Mouse (Mus musculus): ENCODE measurements around the gene Rapgef6. TPM values are rescaled to one million over a fixed set of nuclear protein-coding genes. Genes with fewer than 3 reads are reported as not detected.

The Rapgef6 gene
- 53.3 and 61.0 TPM in 2 replicates for total RNA-seq (2015)
- total RNA-seq (2017): 46.9 and 63.7 TPM in 2 replicates

DNA sequence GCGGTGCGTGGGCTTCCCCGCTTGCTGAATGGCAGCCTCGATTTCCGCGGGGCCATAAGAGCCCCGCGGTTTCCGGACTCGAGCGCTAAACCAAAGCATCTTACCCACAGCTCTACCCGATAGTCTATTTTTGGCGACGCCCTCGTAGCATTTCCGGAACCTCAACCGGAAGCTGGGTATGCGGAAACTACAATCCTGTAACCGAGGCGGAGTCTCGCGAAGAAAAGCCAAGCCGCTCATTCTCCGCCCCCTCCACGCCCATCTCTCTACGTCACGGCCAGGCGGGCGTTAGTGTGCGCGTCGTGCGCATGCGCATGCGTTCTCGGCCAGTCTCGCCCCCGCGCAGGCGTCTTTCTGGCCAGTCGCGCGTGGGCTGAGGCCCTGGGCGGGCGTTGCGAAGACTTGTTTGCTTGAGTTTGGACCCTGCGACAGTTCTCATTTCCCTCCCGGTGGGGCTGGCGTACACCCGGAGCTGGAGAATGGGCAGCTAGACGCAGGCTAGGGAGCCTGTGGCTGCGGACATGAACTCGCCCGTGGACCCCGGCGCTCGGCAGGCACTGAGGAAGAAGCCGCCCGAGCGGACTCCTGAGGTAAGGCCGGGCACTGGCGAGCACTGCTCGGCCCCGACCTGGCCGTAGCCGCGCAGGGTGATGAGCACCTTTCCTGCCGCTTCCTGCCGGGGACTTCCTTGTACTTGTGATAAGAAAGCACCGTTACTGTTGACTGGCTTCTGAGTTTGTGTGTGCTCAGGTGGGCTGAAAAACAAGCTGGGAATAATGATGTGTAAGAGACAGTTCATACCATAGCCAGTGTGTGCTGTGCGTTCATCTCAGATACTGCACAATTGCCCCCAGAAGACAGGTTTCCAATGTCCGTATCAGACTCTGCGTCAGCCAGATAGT is at the start of gene Rapgef6:
Gene Rapgef6 (plus strand): TSS at position 319 of the 902 bp plus-strand sequence.
- ATAC-seq (replicated peaks; ENCODE audit: poor library complexity): peak; percentile 95

- ATAC-seq (replicated peaks; ENCODE audit: poor library complexity): peak; percentile 58; the same call in 1 of the 2 replicates
These were observed 44.2 kb upstream of the Rapgef6 start for GRCm38 (mm10) chr11:54478414-54478813.

DNA sequence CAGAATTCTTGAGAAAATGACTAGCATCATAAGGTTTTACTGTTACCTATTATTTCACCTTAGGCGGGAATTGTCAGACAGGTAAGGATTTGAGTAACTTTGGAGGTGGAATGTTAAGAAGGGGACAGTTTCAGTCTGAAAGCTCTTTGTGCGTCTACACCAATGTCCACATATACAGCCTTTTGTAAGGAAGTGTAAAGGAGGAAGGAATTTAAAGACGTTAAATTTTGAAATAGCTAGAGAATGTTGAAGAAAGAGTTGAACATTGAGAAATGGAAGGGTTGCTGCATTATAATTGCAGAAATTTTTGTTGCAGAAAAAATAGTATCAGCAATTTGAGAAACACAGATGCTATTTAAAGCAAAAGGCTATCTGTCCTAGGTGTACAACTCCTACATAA is 36.6 kb upstream of the Rapgef6 start:
- peak; percentile 44; the same call in 1 of the 2 replicates for ATAC-seq (replicated peaks; ENCODE audit: poor library complexity)

DNA sequence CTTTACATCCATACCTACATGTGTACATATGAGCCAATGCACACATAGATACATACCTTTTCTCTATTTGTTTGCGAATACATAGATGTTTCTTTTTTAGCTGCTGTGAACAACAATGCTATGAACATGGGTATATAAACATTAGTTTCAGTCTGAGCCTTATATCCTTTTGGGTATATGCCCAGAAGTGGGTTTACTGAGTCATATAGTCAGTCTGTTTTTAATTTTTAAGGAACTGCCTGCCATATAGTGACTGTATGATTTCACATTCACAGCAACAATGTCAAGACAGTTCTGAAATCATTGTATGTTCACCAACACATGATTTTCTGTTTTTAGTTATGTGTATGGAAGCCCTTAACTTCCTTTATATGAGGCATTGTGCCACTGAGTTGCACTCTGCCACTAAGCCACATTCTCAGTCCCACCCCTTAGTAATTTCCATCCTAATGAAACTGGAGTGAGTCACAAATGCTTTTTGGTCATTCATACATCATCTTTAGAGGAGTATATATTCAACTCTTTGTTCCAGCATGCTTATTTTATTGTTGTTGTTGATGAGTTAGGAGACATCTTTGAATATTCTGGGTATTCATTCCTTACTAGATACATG is 30.6 kb upstream of the Rapgef6 start:
- ATAC-seq (replicated peaks; ENCODE audit: poor library complexity): peak; percentile 57

GRCm38 (mm10) chr11:54492559-54492958 is 30.1 kb upstream of the Rapgef6 start:
- peak; percentile 88 for ATAC-seq (replicated peaks; ENCODE audit: poor library complexity)

GRCm38 (mm10) chr11:54499838-54500237 is 22.8 kb upstream of the Rapgef6 start:
- no peak for ATAC-seq (replicated peaks; ENCODE audit: poor library complexity)

DNA sequence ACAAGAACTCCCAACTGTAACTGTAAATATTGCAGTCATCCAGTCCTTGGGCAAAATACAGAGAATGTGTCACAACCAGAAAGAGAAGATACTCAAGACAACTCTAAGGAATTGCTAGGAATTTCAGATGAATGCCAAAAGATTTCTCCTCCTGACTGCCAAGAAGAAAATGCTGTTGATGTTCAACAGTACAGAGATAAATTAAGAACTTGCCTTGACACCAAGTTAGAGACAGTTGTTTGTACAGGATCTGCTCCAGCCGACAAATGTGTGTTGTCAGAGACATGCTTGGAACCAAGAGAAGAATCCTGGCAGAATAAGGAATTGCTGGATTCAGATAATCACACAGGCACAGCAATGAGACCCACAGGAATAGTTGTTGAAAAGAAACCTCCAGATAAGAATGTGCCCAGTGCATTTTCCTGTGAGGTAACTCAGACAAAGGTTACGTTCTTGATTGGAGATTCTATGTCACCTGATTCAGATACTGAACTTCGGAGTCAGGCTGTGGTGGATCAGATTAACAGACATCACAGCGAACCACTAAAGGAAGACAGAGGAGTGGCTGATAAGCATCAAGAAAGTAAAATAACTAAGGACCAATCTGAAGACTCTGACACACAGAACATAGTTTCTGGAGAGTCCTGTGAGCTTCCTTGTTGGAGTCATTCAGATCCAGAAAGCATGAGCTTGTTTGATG is 20.0 kb upstream of the Rapgef6 start:
- no peak for ATAC-seq (replicated peaks; ENCODE audit: poor library complexity)

DNA sequence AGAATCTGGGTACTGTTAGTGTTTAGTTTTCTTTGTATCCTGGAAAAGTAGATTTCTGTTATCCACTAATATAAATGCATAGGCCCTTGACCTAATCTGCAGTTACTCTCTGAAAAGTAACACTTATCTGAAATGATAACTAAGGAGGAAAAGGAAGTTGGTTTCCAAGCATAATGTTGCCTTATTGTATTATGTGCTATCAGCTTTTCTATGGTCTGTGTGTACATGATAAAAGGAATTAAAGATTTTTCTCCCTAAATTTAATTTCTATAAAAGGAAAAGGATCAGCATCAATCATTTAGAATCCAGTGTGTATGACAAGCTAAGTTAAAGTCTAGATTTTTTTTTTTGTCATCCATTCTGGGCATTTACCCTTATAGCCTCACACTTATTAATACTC is 9.1 kb upstream of the Rapgef6 start:
- ATAC-seq (replicated peaks; ENCODE audit: poor library complexity): no peak

GRCm38 (mm10) chr11:54521927-54522528 is 619 bp upstream of the Rapgef6 start:
- no peak for ATAC-seq (replicated peaks; ENCODE audit: poor library complexity)

GRCm38 (mm10) chr11:54523431-54524001 is 869 bp downstream of the Rapgef6 start:
- no peak for ATAC-seq (replicated peaks; ENCODE audit: poor library complexity)

- ATAC-seq (replicated peaks; ENCODE audit: poor library complexity): no peak
These were observed 5.4 kb downstream of the Rapgef6 start for GRCm38 (mm10) chr11:54528002-54528401.

GRCm38 (mm10) chr11:54530391-54530790 is 7.7 kb downstream of the Rapgef6 start:
- no peak for ATAC-seq (replicated peaks; ENCODE audit: poor library complexity)

DNA sequence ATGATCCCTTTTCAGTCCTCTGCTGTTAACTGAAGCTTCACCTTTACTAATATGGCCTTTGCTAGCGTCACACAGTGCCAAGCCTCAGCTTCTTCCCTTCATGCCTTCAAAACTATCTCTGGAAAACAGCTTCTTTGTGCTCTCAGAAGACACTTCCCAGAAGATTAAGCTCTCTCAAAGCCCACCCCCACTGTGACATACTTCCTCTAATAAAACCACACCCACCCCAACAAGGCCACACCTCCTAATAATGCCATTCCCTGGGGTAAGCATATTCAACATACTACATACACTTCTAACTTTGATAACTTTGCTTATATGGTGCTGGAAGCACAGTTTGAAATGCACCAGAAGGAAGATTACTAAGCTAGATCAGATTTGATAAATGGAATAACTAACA is 8.3 kb downstream of the Rapgef6 start:
- ATAC-seq (replicated peaks; ENCODE audit: poor library complexity): no peak

- peak; percentile 56 for ATAC-seq (replicated peaks; ENCODE audit: poor library complexity)
These were observed 11.2 kb downstream of the Rapgef6 start for GRCm38 (mm10) chr11:54533834-54534233.

GRCm38 (mm10) chr11:54534871-54535270 is 12.2 kb downstream of the Rapgef6 start:
- peak; percentile 92 for ATAC-seq (replicated peaks; ENCODE audit: poor library complexity)

DNA sequence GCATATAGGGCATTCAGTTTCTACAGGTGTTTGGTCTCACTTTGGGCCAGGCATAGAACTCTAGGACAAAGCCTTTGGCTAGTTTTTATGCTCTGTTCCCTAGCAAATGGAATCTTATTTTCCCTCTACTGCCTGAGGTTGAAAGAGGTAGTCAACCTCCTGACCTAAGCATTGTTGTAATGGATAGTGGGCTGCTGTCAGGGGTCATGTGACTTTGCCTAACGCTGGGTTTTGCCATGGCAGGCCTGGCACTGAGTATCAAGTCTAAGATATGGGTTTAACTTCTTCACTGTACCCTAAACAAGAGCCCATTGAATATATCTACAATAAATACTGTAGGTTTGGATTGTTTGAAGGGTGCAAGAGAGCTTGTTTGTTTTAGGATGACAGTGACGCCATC is 16.4 kb downstream of the Rapgef6 start:
- no peak for ATAC-seq (replicated peaks; ENCODE audit: poor library complexity)

- ATAC-seq (replicated peaks; ENCODE audit: poor library complexity): no peak
These were observed 16.8 kb downstream of the Rapgef6 start for GRCm38 (mm10) chr11:54539486-54539885.

- ATAC-seq (replicated peaks; ENCODE audit: poor library complexity): no peak
These were observed 17.7 kb downstream of the Rapgef6 start for GRCm38 (mm10) chr11:54540328-54540727.

GRCm38 (mm10) chr11:54542414-54542813 is 19.8 kb downstream of the Rapgef6 start:
- ATAC-seq (replicated peaks; ENCODE audit: poor library complexity): peak; percentile 93

GRCm38 (mm10) chr11:54554970-54555369 is 32.3 kb downstream of the Rapgef6 start:
- ATAC-seq (replicated peaks; ENCODE audit: poor library complexity): no peak

GRCm38 (mm10) chr11:54562761-54563160 is 40.1 kb downstream of the Rapgef6 start:
- peak; percentile 88 for ATAC-seq (replicated peaks; ENCODE audit: poor library complexity)
